Mouse (Mus musculus) hindbrain, embryonic 13.5 days (tissue): ENCODE data around the gene Wipi2. TPM values are rescaled to one million over a fixed set of nuclear protein-coding genes. Genes with fewer than 3 reads are reported as not detected.

Experiments used
- ATAC-seq: fragments of 200-750 bp; cut with Nextera tagmentation; 2 replicates; pipeline ENCODE4 v1.8.0; 2017; ENCODE audit warnings: moderate TSS enrichment; ENCODE audit not compliant: low FRiP score
- H3K27ac ChIP-seq: fragments of 300-500 bp; sonication (generic); 2 replicates; pipeline ENCODE4 v1.5.1; 2015; ENCODE audit warnings: inconsistent platforms, mild to moderate bottlenecking, moderate library complexity
- H3K27me3 ChIP-seq: fragments of 300-500 bp; sonication (generic); 2 replicates; pipeline ENCODE4 v1.6.1; 2015; ENCODE audit warnings: mild to moderate bottlenecking, inconsistent platforms
- H3K36me3 ChIP-seq: fragments of 300-500 bp; sonication (generic); 2 replicates; pipeline ENCODE4 v1.6.1; 2015; ENCODE audit warnings: mild to moderate bottlenecking, inconsistent platforms
- H3K4me1 ChIP-seq: fragments of 300-500 bp; sonication (generic); replicated peaks from 2 replicates; pipeline ENCODE4 v1.6.1; 2015; ENCODE audit warnings: inconsistent platforms
- H3K4me2 ChIP-seq: fragments of 300-500 bp; sonication (generic); 2 replicates; pipeline ENCODE4 v1.6.1; 2015; ENCODE audit warnings: inconsistent platforms, mild to moderate bottlenecking, moderate library complexity
- H3K4me3 ChIP-seq: fragments of 300-500 bp; sonication (generic); 2 replicates; pipeline ENCODE4 v1.5.1; 2015; ENCODE audit warnings: mild to moderate bottlenecking, inconsistent platforms
- H3K9ac ChIP-seq: fragments of 300-500 bp; sonication (generic); 2 replicates; pipeline ENCODE4 v1.6.1; 2015; ENCODE audit warnings: mild to moderate bottlenecking, inconsistent platforms
- H3K9me3 ChIP-seq: fragments of 300-500 bp; sonication (generic); 2 replicates; pipeline ENCODE4 v1.6.1; 2016; ENCODE audit warnings: inconsistent platforms
- WGBS: fragments of 180-500 bp; shearing (Covaris S2); methylation state at CpG from one replicate; pipeline ENCODE4 v1.1.7; 2015; 5-methylcytosine and 5-hydroxymethylcytosine counted together
- polyA plus RNA-seq: library from polyadenylated mRNA; unstranded; fragments of >200 nt; fragmentation: Nextera tagmentation; extraction: Ambion mirVana; gene quantifications from 2 replicates; pipeline ENCODE4 v1.2.1, GENCODE M21; 2015

Wipi2 gene
- polyA plus RNA-seq, 1 experiment from 2014 or later, result 44.4 TPM

GRCm38 (mm10) chr5:142673082-142673481 is 45.6 kb downstream of the Wipi2 start:
- 20% methylated on average over 5 of the region's 5 CpGs for WGBS
- Histone ChIP-seq H3K27ac (0 out of 2 replicates have a peak overlapping the region, but pooled peaks have one; percentile 9), H3K9me3 (no peaks in the 10 kb centered on the region), H3K4me1 (peaks cover 17% of the 10 kb centered on the region; the same call in 1 of the 2 replicates), H3K4me3 (no peak overlapping the region), H3K27me3 (no peaks in the 10 kb centered on the region), H3K9ac (0 out of 2 replicates have a peak overlapping the region, but pooled peaks have one; percentile 20), H3K4me2 (no peak overlapping the region), H3K36me3 (peaks cover 31% of the 10 kb centered on the region)
- no peak for ATAC-seq

- 63% methylated on average over 7 of the region's 7 CpGs for WGBS
- Histone ChIP-seq H3K27ac (peak overlapping the region; percentile 52), H3K27me3 (no peaks in the 10 kb centered on the region), H3K9ac (no peak overlapping the region), H3K4me2 (no peak overlapping the region), H3K4me3 (no peak overlapping the region), H3K4me1 (peaks cover 11% of the 10 kb centered on the region; the same call in 1 of the 2 replicates), H3K36me3 (no peaks in the 10 kb centered on the region; the same call in 1 of the 2 replicates), H3K9me3 (no peaks in the 10 kb centered on the region)
- ATAC-seq, result peak; percentile 43; the same call in 1 of the 2 replicates
These were observed 50.7 kb downstream of the Wipi2 start for GRCm38 (mm10) chr5:142678141-142678571.

- no peak overlapping the region for H3K4me3 ChIP-seq
- WGBS, result 89% methylated on average over 1 of the region's 1 CpGs
- no peaks in the 10 kb centered on the region for H3K9me3 ChIP-seq
- no peak overlapping the region for H3K27ac ChIP-seq
- H3K4me1 ChIP-seq, result peaks cover 3% of the 10 kb centered on the region; the same call in 1 of the 2 replicates
- H3K4me2 ChIP-seq, result no peak overlapping the region
- no peak for ATAC-seq
- no peaks in the 10 kb centered on the region; the same call in 1 of the 2 replicates for H3K36me3 ChIP-seq
- H3K27me3 ChIP-seq, result no peaks in the 10 kb centered on the region
- no peak overlapping the region for H3K9ac ChIP-seq
These were observed 51.6 kb downstream of the Wipi2 start for GRCm38 (mm10) chr5:142679065-142679464.

- 87% methylated on average over 3 of the region's 3 CpGs for WGBS
- Histone ChIP-seq H3K9ac (no peak overlapping the region), H3K27ac (no peak overlapping the region), H3K4me3 (no peak overlapping the region), H3K27me3 (no peaks in the 10 kb centered on the region), H3K36me3 (no peaks in the 10 kb centered on the region; the same call in 1 of the 2 replicates), H3K4me2 (no peak overlapping the region), H3K4me1 (no peaks in the 10 kb centered on the region; the same call in 1 of the 2 replicates), H3K9me3 (no peaks in the 10 kb centered on the region)
- no peak for ATAC-seq
These were observed 54.4 kb downstream of the Wipi2 start for GRCm38 (mm10) chr5:142681911-142682310.

- H3K9me3 ChIP-seq, result no peaks in the 10 kb centered on the region
- WGBS, result 89% methylated on average over 5 of the region's 5 CpGs
- no peak overlapping the region for H3K9ac ChIP-seq
- no peak overlapping the region for H3K4me3 ChIP-seq
- ATAC-seq, result no peak
- no peak overlapping the region for H3K4me2 ChIP-seq
- H3K27ac ChIP-seq, result no peak overlapping the region
- H3K36me3 ChIP-seq, result no peaks in the 10 kb centered on the region; the same call in 1 of the 2 replicates
- H3K27me3 ChIP-seq, result no peaks in the 10 kb centered on the region
- no peaks in the 10 kb centered on the region; the same call in 1 of the 2 replicates for H3K4me1 ChIP-seq
These were observed 55.0 kb downstream of the Wipi2 start for GRCm38 (mm10) chr5:142682529-142682928.

- 52% methylated on average over 6 of the region's 6 CpGs for WGBS
- Histone ChIP-seq H3K36me3 (no peaks in the 10 kb centered on the region), H3K9me3 (no peaks in the 10 kb centered on the region), H3K27ac (no peak overlapping the region), H3K4me2 (no peak overlapping the region), H3K4me1 (peaks cover 18% of the 10 kb centered on the region), H3K4me3 (no peak overlapping the region), H3K9ac (no peak overlapping the region), H3K27me3 (0 out of 2 replicates have a peak, but pooled peaks cover 3% of the 10 kb centered on the region)
- no peak for ATAC-seq
These were observed 61.4 kb downstream of the Wipi2 start for GRCm38 (mm10) chr5:142688866-142689265.

GRCm38 (mm10) chr5:142690343-142690742 is 62.8 kb downstream of the Wipi2 start:
- no peaks in the 10 kb centered on the region for H3K9me3 ChIP-seq
- no peak overlapping the region for H3K27ac ChIP-seq
- 91% methylated on average over 3 of the region's 3 CpGs for WGBS
- H3K4me2 ChIP-seq, result no peak overlapping the region
- H3K4me3 ChIP-seq, result no peak overlapping the region
- H3K36me3 ChIP-seq, result no peaks in the 10 kb centered on the region
- no peak overlapping the region for H3K9ac ChIP-seq
- H3K4me1 ChIP-seq, result peaks cover 28% of the 10 kb centered on the region
- ATAC-seq, result no peak
- H3K27me3 ChIP-seq, result 0 out of 2 replicates have a peak, but pooled peaks cover 3% of the 10 kb centered on the region

- 0 out of 2 replicates have a peak, but pooled peaks cover 3% of the 10 kb centered on the region for H3K27me3 ChIP-seq
- ATAC-seq, result no peak
- peak within 1 kb of the TSS; percentile 46; the same call in 1 of the 2 replicates for H3K27ac ChIP-seq
- no peak within 1 kb of the TSS for H3K4me2 ChIP-seq
- H3K9me3 ChIP-seq, result no peaks in the 10 kb centered on the region
- H3K9ac ChIP-seq, result no peak within 1 kb of the TSS
- 51% methylated on average over 14 of the region's 14 CpGs for WGBS
- no peaks in the 10 kb centered on the region for H3K36me3 ChIP-seq
- no peak within 1 kb of the TSS for H3K4me3 ChIP-seq
- H3K4me1 ChIP-seq, result peaks cover 28% of the 10 kb centered on the region
These were observed 64.8 kb downstream of the Wipi2 start, which contains the start of gene Slc29a4 for GRCm38 (mm10) chr5:142692248-142692647. Slc29a4 (plus strand) TSS chr5:142692512.

GRCm38 (mm10) chr5:142692971-142693737 is 65.7 kb downstream of the Wipi2 start:
- Histone ChIP-seq H3K4me2 (no peak overlapping the region), H3K27me3 (0 out of 2 replicates have a peak, but pooled peaks cover 4% of the 10 kb centered on the region), H3K4me3 (no peak overlapping the region), H3K9ac (no peak overlapping the region), H3K36me3 (no peaks in the 10 kb centered on the region), H3K27ac (peak overlapping the region; percentile 46; the same call in 1 of the 2 replicates), H3K4me1 (peaks cover 28% of the 10 kb centered on the region), H3K9me3 (no peaks in the 10 kb centered on the region)
- ATAC-seq, result no peak
- 63% methylated on average over 12 of the region's 12 CpGs for WGBS

- no peak for ATAC-seq
- WGBS, result 50% methylated on average over 8 of the region's 8 CpGs
These were observed 66.4 kb downstream of the Wipi2 start for GRCm38 (mm10) chr5:142693738-142694430.

GRCm38 (mm10) chr5:142694627-142695340 is 67.3 kb downstream of the Wipi2 start:
- ATAC-seq, result no peak
- no peak overlapping the region for H3K9ac ChIP-seq
- peak overlapping the region; percentile 35; the same call in 1 of the 2 replicates for H3K27ac ChIP-seq
- 10% methylated on average over 12 of the region's 12 CpGs for WGBS
- H3K4me1 ChIP-seq, result peaks cover 28% of the 10 kb centered on the region
- peaks cover 6% of the 10 kb centered on the region; the same call in 1 of the 2 replicates for H3K27me3 ChIP-seq
- H3K4me3 ChIP-seq, result no peak overlapping the region
- H3K9me3 ChIP-seq, result no peaks in the 10 kb centered on the region
- no peak overlapping the region for H3K4me2 ChIP-seq
- H3K36me3 ChIP-seq, result no peaks in the 10 kb centered on the region

More at GRCm38 (mm10) chr5:142693738-142694430, 66.4 kb downstream of the Wipi2 start:
- Histone ChIP-seq H3K9ac (no peak overlapping the region), H3K9me3 (no peaks in the 10 kb centered on the region), H3K4me1 (peaks cover 28% of the 10 kb centered on the region), H3K4me2 (no peak overlapping the region), H3K27ac (peak overlapping the region; percentile 46; the same call in 1 of the 2 replicates), H3K4me3 (no peak overlapping the region), H3K36me3 (no peaks in the 10 kb centered on the region), H3K27me3 (peaks cover 8% of the 10 kb centered on the region; the same call in 1 of the 2 replicates)
